Mouse (Mus musculus) midbrain, embryonic 13.5 days (tissue): Measurements from ENCODE around the gene Kcnk13. TPM values are rescaled to one million over a fixed set of nuclear protein-coding genes. Genes with fewer than 3 reads are reported as not detected.

Experiments used
- ATAC-seq: fragments of 200-750 bp; cut with Nextera tagmentation; 2 replicates; pipeline ENCODE4 v1.8.0; 2017; ENCODE audit warnings: mild to moderate bottlenecking, moderate TSS enrichment, moderate library complexity
- H3K27ac ChIP-seq: fragments of 300-500 bp; sonication (generic); 2 replicates; pipeline ENCODE4 v1.5.1; 2015; ENCODE audit warnings: inconsistent platforms, mild to moderate bottlenecking, moderate library complexity
- H3K27me3 ChIP-seq: fragments of 300-500 bp; sonication (generic); 2 replicates; pipeline ENCODE4 v1.6.1; 2015; ENCODE audit warnings: mild to moderate bottlenecking, inconsistent platforms
- H3K36me3 ChIP-seq: fragments of 300-500 bp; sonication (generic); 2 replicates; pipeline ENCODE4 v1.6.1; 2015; ENCODE audit warnings: mild to moderate bottlenecking, inconsistent platforms
- H3K4me1 ChIP-seq: fragments of 300-500 bp; sonication (generic); replicated peaks from 2 replicates; pipeline ENCODE4 v1.6.1; 2015; ENCODE audit warnings: inconsistent platforms
- H3K4me2 ChIP-seq: fragments of 300-500 bp; sonication (generic); replicated peaks from 2 replicates; pipeline ENCODE4 v1.6.1; 2015; ENCODE audit warnings: moderate library complexity, mild to moderate bottlenecking, inconsistent platforms
- H3K4me3 ChIP-seq: fragments of 300-500 bp; sonication (generic); replicated peaks from 2 replicates; pipeline ENCODE4 v1.5.1; 2015; ENCODE audit warnings: mild to moderate bottlenecking, inconsistent platforms
- H3K9ac ChIP-seq: fragments of 300-500 bp; sonication (generic); replicated peaks from 2 replicates; pipeline ENCODE4 v1.6.1; 2015; ENCODE audit warnings: mild to moderate bottlenecking, inconsistent platforms
- H3K9me3 ChIP-seq: fragments of 300-500 bp; sonication (generic); 2 replicates; pipeline ENCODE4 v1.6.1; 2016; ENCODE audit warnings: mild to moderate bottlenecking, inconsistent platforms
- WGBS: fragments of 180-500 bp; shearing (Covaris S2); methylation state at CpG from one replicate; pipeline ENCODE4 v1.1.7; 2015; 5-methylcytosine and 5-hydroxymethylcytosine counted together
- polyA plus RNA-seq: library from polyadenylated mRNA; unstranded; fragments of >200 nt; fragmentation: Nextera tagmentation; extraction: Ambion mirVana; gene quantifications from 2 replicates; pipeline ENCODE4 v1.2.1, GENCODE M21; 2015

Kcnk13 gene
- polyA plus RNA-seq, 1 experiment from 2014 or later: 0.46 TPM

- no peak for ATAC-seq
- 75% methylated on average over 7 of the region's 7 CpGs for WGBS
- no peaks in the 10 kb centered on the region for H3K36me3 ChIP-seq
- no peak overlapping the region for H3K27ac ChIP-seq
- H3K9ac ChIP-seq: no peak overlapping the region
- H3K4me2 ChIP-seq: no peak overlapping the region
- no peaks in the 10 kb centered on the region for H3K27me3 ChIP-seq
- no peaks in the 10 kb centered on the region for H3K4me1 ChIP-seq
- no peak overlapping the region for H3K4me3 ChIP-seq
- H3K9me3 ChIP-seq: no peaks in the 10 kb centered on the region
Measured at GRCm38 (mm10) chr12:100000381-100000780, 36.1 kb downstream of the Kcnk13 start.

GRCm38 (mm10) chr12:100001246-100001645, 36.9 kb downstream of the Kcnk13 start:
- Histone ChIP-seq H3K4me3 (no peak overlapping the region), H3K27ac (no peak overlapping the region), H3K27me3 (no peaks in the 10 kb centered on the region), H3K9me3 (no peaks in the 10 kb centered on the region), H3K4me1 (no peaks in the 10 kb centered on the region), H3K4me2 (no peak overlapping the region), H3K36me3 (no peaks in the 10 kb centered on the region), H3K9ac (no peak overlapping the region)
- WGBS: 89% methylated on average over 3 of the region's 3 CpGs
- ATAC-seq: no peak

- Histone ChIP-seq H3K27me3 (no peaks in the 10 kb centered on the region), H3K9me3 (no peaks in the 10 kb centered on the region), H3K9ac (no peak overlapping the region), H3K27ac (no peak overlapping the region), H3K36me3 (no peaks in the 10 kb centered on the region), H3K4me3 (no peak overlapping the region), H3K4me2 (no peak overlapping the region), H3K4me1 (no peaks in the 10 kb centered on the region)
- ATAC-seq: no peak
- 89% methylated on average over 3 of the region's 3 CpGs for WGBS
Measured at GRCm38 (mm10) chr12:100001910-100002309, 37.6 kb downstream of the Kcnk13 start.

- H3K27me3 ChIP-seq: no peaks in the 10 kb centered on the region
- 44% methylated on average over 8 of the region's 8 CpGs for WGBS
- H3K36me3 ChIP-seq: no peaks in the 10 kb centered on the region
- no peak for ATAC-seq
- no peaks in the 10 kb centered on the region for H3K4me1 ChIP-seq
- H3K27ac ChIP-seq: no peak overlapping the region
- H3K4me3 ChIP-seq: no peak overlapping the region
- H3K9me3 ChIP-seq: no peaks in the 10 kb centered on the region
- no peak overlapping the region for H3K4me2 ChIP-seq
- no peak overlapping the region for H3K9ac ChIP-seq
Measured at GRCm38 (mm10) chr12:100002914-100003587, 38.8 kb downstream of the Kcnk13 start.

- H3K36me3 ChIP-seq: no peaks in the 10 kb centered on the region
Measured at GRCm38 (mm10) chr12:100005285-100005684, 41.0 kb downstream of the Kcnk13 start.

GRCm38 (mm10) chr12:100006681-100007080, 42.4 kb downstream of the Kcnk13 start:
- Histone ChIP-seq H3K9me3 (no peaks in the 10 kb centered on the region), H3K9ac (no peak overlapping the region), H3K4me2 (no peak overlapping the region), H3K27ac (no peak overlapping the region), H3K4me3 (no peak overlapping the region), H3K36me3 (no peaks in the 10 kb centered on the region), H3K4me1 (no peaks in the 10 kb centered on the region), H3K27me3 (no peaks in the 10 kb centered on the region)
- ATAC-seq: no peak
- 87% methylated on average over 2 of the region's 2 CpGs for WGBS

More at GRCm38 (mm10) chr12:100005285-100005684, 41.0 kb downstream of the Kcnk13 start:
- Histone ChIP-seq H3K27me3 (no peaks in the 10 kb centered on the region), H3K9me3 (no peaks in the 10 kb centered on the region), H3K4me2 (no peak overlapping the region), H3K4me3 (no peak overlapping the region), H3K4me1 (no peaks in the 10 kb centered on the region), H3K9ac (no peak overlapping the region), H3K27ac (no peak overlapping the region)
- 92% methylated on average over 5 of the region's 5 CpGs for WGBS
- ATAC-seq: no peak

GRCm38 (mm10) chr12:100012839-100013238, 48.5 kb downstream of the Kcnk13 start:
- Histone ChIP-seq H3K9me3 (no peaks in the 10 kb centered on the region), H3K27me3 (no peaks in the 10 kb centered on the region), H3K4me2 (no peak overlapping the region), H3K36me3 (no peaks in the 10 kb centered on the region), H3K4me3 (no peak overlapping the region), H3K9ac (no peak overlapping the region), H3K27ac (no peak overlapping the region), H3K4me1 (no peaks in the 10 kb centered on the region)
- 89% methylated on average over 3 of the region's 3 CpGs for WGBS
- ATAC-seq: no peak

- Histone ChIP-seq H3K27me3 (no peaks in the 10 kb centered on the region), H3K4me2 (no peak overlapping the region), H3K9ac (no peak overlapping the region), H3K9me3 (no peaks in the 10 kb centered on the region), H3K27ac (no peak overlapping the region), H3K4me3 (no peak overlapping the region), H3K4me1 (no peaks in the 10 kb centered on the region), H3K36me3 (no peaks in the 10 kb centered on the region)
- no peak for ATAC-seq
- 93% methylated on average over 5 of the region's 5 CpGs for WGBS
Measured at GRCm38 (mm10) chr12:100015146-100015545, 50.8 kb downstream of the Kcnk13 start.

GRCm38 (mm10) chr12:100017709-100018108, 53.4 kb downstream of the Kcnk13 start:
- Histone ChIP-seq H3K9me3 (no peaks in the 10 kb centered on the region), H3K4me3 (no peak overlapping the region), H3K4me2 (no peak overlapping the region), H3K9ac (no peak overlapping the region), H3K27me3 (no peaks in the 10 kb centered on the region), H3K4me1 (no peaks in the 10 kb centered on the region), H3K36me3 (no peaks in the 10 kb centered on the region), H3K27ac (no peak overlapping the region)
- WGBS: 95% methylated on average over 6 of the region's 6 CpGs
- no peak for ATAC-seq

- Histone ChIP-seq H3K9me3 (no peaks in the 10 kb centered on the region), H3K4me1 (no peaks in the 10 kb centered on the region), H3K27ac (no peak overlapping the region), H3K9ac (no peak overlapping the region), H3K4me3 (no peak overlapping the region), H3K27me3 (no peaks in the 10 kb centered on the region), H3K4me2 (no peak overlapping the region), H3K36me3 (no peaks in the 10 kb centered on the region)
- ATAC-seq: no peak
- 82% methylated on average over 5 of the region's 5 CpGs for WGBS
Measured at GRCm38 (mm10) chr12:100022490-100022889, 58.2 kb downstream of the Kcnk13 start.

- H3K9ac ChIP-seq: no peak overlapping the region
- H3K36me3 ChIP-seq: no peaks in the 10 kb centered on the region
- H3K9me3 ChIP-seq: no peaks in the 10 kb centered on the region
- H3K4me1 ChIP-seq: no peaks in the 10 kb centered on the region
- ATAC-seq: no peak
- no peak overlapping the region for H3K4me2 ChIP-seq
- 88% methylated on average over 12 of the region's 12 CpGs for WGBS
- no peak overlapping the region for H3K27ac ChIP-seq
- H3K27me3 ChIP-seq: no peaks in the 10 kb centered on the region
- no peak overlapping the region for H3K4me3 ChIP-seq
Measured at GRCm38 (mm10) chr12:100023821-100024365, 59.6 kb downstream of the Kcnk13 start.

GRCm38 (mm10) chr12:100025675-100026074, 61.4 kb downstream of the Kcnk13 start:
- H3K36me3 ChIP-seq: no peaks in the 10 kb centered on the region
- H3K9ac ChIP-seq: no peak overlapping the region
- WGBS: 59% methylated on average over 11 of the region's 11 CpGs
- no peaks in the 10 kb centered on the region for H3K27me3 ChIP-seq
- H3K4me3 ChIP-seq: no peak overlapping the region
- H3K4me2 ChIP-seq: no peak overlapping the region
- no peak overlapping the region for H3K27ac ChIP-seq
- H3K9me3 ChIP-seq: no peaks in the 10 kb centered on the region
- ATAC-seq: no peak
- H3K4me1 ChIP-seq: no peaks in the 10 kb centered on the region
